ENCODE assay signal across 14 mouse cellular contexts in the genomic region with DNA sequence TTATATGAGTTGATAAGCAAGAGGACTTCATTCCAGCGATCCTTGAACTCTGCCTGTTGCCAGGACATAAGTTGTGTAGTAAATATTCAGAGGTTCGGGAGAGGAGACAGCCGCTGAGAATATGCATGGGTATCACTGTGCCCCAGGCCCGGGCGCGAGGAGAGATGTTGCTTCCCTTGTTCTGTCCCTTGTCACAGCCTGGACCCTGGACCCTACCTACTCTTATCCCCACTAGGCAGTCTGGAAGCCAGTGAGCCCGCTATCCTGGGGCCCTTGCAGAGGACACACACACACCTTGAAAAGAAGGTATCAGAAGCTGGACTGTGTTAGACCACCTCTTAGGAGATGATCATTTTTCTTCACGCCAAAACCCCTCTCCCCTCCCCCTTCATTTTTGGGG.
"Had no signal": no experiment of that assay in that cellular context is flagged by ENCODE, and none has a peak within 500 bp of the region (broad histone marks: within the 10 kb centered on the region; RNA-seq: fewer than 3 reads in every experiment).

No protein-coding gene starts in this region.

- H3K9me3 ChIP-seq: kidney, embryonic 15.5 days; limb, embryonic 13.5 days; liver, embryonic 12.5 days; liver, embryonic 15.5 days; lung, embryonic 15.5 days; stomach, embryonic 15.5 days had no signal

- DNase-seq: kidney, adult 18-20 months; layer of hippocampus, postnatal 36 days; liver; lung, adult 18-20 months; spleen, adult 18-20 months; thymus, postnatal 25 days had no signal

- H3K4me3 ChIP-seq: kidney, embryonic 15.5 days; left cerebral cortex, adult 2 months; limb, embryonic 13.5 days; liver, embryonic 12.5 days; liver, embryonic 15.5 days; lung, embryonic 15.5 days; stomach, embryonic 15.5 days had no signal

- ATAC-seq: liver, embryonic 12.5 days had no signal

- H3K27ac ChIP-seq: kidney, embryonic 15.5 days; left cerebral cortex, adult 2 months; limb, embryonic 13.5 days; liver, embryonic 12.5 days; liver, embryonic 15.5 days; lung, embryonic 15.5 days; stomach, embryonic 15.5 days had no signal

- H3K36me3 ChIP-seq: kidney, embryonic 15.5 days; limb, embryonic 13.5 days; liver, embryonic 12.5 days; liver, embryonic 15.5 days; lung, embryonic 15.5 days; stomach, embryonic 15.5 days had no signal

- H3K9ac ChIP-seq: kidney, embryonic 15.5 days; limb, embryonic 13.5 days; liver, embryonic 12.5 days; liver, embryonic 15.5 days; lung, embryonic 15.5 days; stomach, embryonic 15.5 days had no signal

- H3K4me2 ChIP-seq: kidney, embryonic 15.5 days; limb, embryonic 13.5 days; liver, embryonic 12.5 days; liver, embryonic 15.5 days; lung, embryonic 15.5 days; midbrain, embryonic 11.5 days; stomach, embryonic 15.5 days had no signal
